Mouse (Mus musculus) cortical plate, adult 2 months (tissue): ENCODE results near the gene Serpine1.

ENCODE experiments used
- CTCF ChIP-seq: fragments of 200-500 bp; IDR thresholded peaks from 2 replicates; pipeline ENCODE4 v1.5.1; 2011; ENCODE audit warnings: mild to moderate bottlenecking, control low read depth, low read length; ENCODE audit not compliant: insufficient read depth; ENCODE audit errors: extremely low read depth
- POLR2A ChIP-seq: fragments of 200-500 bp; IDR thresholded peaks from 2 replicates; pipeline ENCODE4 v1.6.1; 2011; ENCODE audit warnings: mild to moderate bottlenecking, low read length, control low read depth; ENCODE audit not compliant: insufficient read depth; ENCODE audit errors: extremely low read depth

GRCm38 (mm10) chr5:137051125-137051524, 20.9 kb downstream of the Serpine1 start:
- TF ChIP-seq CTCF (no peak), POLR2A (no peak)
